Mouse (Mus musculus): Measurements from ENCODE around the gene Akap12. TPM values are rescaled to one million over a fixed set of nuclear protein-coding genes. Genes with fewer than 3 reads are reported as not detected.

The Akap12 gene
- total RNA-seq, 2 experiments from 2014 or later = 15.9 to 16.5 TPM

DNA sequence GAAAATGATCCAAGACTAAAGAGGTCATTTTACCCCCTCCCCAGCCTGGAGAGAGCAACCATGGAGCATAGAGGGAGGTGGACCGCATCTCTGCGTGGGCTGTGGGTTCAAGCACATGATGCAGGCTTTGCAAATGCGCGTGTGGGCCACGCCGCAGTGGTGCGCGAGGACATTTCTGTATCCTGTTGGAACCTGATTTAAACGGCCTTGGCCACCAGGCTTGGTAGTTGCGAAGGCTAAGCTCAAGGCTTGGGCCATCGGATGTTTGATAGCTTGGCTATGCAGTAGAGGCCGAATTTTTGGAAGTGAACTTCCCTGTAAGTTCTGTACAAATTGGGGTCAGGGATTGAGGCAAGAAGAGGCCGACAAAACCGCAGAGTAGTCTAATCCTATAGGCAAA, 81.4 kb downstream of the Akap12 start:
- DNase-seq (ENCODE audit: low spot score in 2 of 2) = no peak
- intact Hi-C loops (cut with DNase I) = no loop called here

DNA sequence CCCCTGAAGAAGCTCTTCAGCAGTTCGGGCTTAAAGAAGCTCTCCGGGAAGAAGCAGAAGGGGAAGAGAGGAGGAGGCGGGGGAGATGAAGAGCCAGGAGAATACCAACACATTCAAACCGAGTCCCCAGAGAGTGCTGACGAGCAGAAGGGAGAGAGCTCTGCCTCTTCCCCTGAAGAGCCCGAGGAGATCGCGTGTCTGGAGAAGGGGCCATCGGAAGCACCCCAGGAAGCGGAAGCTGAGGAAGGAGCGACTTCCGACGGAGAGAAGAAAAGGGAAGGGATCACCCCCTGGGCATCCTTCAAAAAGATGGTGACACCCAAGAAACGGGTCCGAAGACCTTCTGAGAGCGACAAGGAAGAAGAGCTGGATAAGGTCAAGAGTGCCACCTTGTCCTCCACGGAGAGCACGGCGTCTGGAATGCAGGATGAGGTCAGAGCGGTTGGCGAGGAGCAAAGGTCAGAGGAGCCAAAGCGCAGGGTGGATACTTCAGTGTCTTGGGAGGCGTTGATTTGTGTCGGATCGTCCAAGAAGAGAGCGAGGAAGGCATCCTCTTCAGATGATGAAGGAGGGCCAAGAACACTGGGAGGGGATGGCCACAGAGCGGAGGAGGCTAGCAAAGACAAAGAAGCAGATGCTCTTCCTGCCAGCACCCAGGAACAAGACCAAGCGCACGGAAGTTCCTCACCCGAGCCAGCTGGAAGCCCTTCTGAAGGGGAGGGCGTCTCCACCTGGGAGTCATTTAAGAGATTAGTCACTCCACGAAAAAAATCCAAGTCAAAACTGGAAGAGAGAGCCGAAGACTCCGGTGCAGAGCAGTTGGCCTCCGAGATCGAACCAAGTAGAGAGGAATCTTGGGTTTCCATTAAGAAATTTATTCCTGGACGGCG, 88.4 kb downstream of the Akap12 start:
- intact Hi-C loops (cut with DNase I) = no loop called here
- no peak for DNase-seq (ENCODE audit: low spot score in 2 of 2)

DNA sequence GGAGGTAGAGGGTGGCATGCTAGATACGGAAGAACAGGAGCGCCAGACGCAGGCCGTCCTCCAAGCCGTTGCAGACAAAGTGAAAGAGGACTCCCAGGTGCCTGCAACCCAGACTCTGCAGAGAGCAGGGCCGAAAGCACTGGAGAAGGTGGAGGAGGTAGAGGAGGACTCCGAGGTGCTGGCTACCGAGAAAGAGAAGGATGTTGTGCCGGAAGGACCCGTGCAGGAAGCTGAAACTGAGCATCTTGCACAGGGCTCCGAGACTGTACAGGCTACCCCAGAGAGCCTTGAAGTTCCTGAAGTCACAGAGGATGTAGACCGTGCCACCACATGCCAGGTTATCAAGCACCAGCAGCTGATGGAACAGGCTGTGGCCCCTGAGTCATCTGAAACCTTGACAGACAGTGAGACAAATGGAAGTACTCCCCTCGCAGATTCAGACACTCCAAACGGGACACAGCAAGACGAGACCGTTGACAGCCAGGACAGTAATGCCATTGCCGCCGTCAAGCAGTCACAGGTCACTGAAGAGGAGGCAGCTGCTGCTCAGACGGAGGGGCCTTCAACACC, 89.8 kb downstream of the Akap12 start:
- no peak for DNase-seq (ENCODE audit: low spot score in 2 of 2)
- intact Hi-C loops (cut with DNase I) = no loop called here

DNA sequence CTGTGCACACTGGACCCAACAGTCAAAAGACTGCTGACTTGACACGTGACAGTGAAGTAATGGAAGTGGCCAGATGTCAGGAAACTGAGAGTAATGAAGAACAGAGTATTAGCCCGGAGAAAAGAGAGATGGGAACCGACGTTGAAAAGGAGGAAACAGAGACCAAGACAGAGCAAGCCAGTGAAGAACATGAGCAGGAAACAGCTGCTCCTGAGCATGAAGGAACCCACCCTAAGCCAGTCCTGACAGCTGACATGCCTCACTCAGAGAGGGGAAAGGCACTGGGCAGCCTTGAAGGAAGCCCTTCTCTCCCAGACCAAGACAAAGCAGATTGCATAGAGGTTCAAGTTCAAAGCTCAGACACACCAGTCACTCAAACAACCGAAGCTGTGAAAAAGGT, 90.5 kb downstream of the Akap12 start:
- intact Hi-C loops (cut with DNase I) = no loop called here
- DNase-seq (ENCODE audit: low spot score in 2 of 2) = no peak

DNA sequence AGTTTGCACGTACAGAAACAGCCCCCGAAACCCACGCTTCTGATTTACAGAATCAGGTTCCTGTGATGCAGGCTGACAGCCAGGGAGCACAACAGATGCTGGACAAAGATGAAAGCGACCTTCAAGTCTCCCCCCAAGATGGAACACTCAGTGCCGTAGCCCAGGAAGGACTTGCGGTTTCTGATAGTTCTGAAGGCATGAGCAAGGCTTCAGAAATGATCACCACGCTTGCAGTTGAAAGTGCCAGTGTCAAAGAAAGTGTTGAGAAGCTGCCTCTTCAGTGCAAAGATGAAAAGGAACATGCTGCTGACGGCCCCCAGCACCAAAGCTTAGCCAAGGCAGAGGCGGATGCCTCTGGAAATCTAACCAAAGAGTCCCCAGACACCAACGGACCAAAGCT, 91.3 kb downstream of the Akap12 start:
- DNase-seq (ENCODE audit: low spot score in 2 of 2) = no peak
- intact Hi-C loops (cut with DNase I) = no loop called here

DNA sequence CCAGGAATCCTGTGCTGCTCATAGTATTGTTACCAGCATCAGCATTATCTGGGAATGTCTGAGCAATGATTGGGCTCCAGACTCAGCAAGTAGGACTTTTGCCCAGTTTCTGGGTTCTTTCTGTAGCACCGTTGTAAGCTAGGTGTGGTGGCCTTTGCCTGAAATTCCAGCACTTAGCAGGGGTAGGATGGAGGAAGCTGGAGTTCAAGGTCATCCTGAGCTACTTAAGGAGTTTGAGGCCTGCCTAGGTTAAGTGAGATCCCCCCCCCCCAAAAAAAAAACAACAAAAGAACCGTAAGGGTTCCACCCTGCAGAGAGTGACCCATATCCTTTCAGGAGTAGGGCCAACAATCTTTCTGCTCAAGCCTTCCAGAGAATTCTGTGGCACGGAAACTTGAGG, 98.4 kb downstream of the Akap12 start:
- intact Hi-C loops (cut with DNase I) = no loop called here
- no peak for DNase-seq (ENCODE audit: low spot score in 2 of 2)

DNA sequence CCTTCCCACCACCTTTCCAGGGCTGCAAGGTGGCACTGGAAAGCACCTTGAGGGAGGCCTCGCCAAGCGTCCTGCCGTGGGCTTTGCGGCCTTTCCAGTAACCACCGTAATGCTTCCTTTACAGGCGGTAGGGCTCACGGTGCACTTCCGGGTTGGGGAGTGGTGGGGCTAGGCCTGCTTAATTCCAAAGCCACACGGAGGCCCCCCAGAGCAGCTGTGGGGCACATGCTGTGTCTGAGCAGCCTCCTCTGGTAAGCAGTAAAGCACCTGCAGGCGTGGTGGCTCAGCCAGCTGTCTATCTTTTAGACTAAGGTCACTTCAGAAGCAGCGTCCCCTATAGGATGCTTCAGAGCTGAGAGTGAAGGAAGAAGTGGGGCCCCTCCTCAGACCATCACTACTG, 103.9 kb downstream of the Akap12 start:
- intact Hi-C loops (cut with DNase I) = no loop called here
- DNase-seq (ENCODE audit: low spot score in 2 of 2) = no peak

DNA sequence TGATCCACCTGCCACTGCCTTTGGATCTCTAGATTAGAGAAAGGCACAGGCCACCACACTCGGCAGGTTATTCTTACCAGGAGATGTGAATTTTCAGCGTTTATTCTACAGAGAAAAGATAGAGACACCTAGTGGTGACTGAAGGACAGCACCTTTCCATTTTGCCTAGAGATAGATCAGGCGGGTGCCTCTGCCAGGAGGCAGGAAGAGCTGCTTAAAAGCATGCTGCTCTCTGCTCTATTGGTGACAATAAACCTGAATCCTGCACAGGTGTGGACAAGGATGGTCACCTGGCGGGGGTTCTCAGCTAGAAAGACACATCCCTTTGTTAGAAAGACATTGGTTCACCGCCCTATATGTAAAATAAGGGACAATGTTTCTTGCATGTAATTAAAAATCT, 105.8 kb downstream of the Akap12 start:
- peak in 1 of 2 experiments; percentile 35 for DNase-seq (ENCODE audit: low spot score in 2 of 2)
- intact Hi-C loops (cut with DNase I) = no loop called here

DNA sequence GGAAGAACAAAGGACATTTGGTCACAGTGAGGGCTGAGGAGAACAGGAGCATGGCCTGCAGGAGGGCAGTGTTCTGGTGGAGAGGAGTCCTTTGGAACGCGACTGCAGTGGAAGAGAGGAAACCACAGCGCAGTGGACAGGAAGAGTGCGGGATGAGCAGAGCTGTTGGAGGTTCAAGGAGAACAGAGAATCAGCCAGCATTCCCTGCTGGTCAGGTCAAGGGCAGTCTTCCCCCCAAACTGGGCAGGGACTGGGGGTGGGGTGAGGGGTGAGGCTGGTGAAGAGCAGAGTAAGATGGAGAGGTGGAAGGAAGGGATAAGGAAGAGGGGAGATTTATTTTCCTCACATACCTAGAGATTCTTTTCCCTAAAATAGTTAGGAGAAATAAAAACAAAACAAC, 107.4 kb downstream of the Akap12 start:
- DNase-seq (ENCODE audit: low spot score in 2 of 2) = no peak
- intact Hi-C loops (cut with DNase I) = no loop called here

DNA sequence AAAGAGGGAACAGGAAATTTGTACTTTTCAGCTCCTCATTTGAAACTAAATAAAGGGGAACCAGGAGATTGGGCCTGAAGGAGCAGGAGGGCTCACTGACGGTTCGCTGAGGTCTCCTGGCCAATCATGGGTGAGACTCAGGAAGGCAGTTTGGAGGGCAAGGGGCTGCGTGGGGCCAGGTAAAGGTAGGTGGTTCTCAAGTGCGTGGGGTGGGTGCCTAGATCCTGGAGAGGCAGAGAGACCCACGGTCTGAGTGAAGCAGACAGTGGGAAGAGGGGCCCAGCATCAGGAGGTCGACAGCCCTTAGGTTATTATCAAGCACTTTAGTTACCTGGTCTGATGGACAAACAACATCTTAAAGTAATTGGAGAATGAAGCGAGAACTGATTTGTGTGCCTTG, 108.1 kb downstream of the Akap12 start:
- DNase-seq (ENCODE audit: low spot score in 2 of 2) = no peak
- intact Hi-C loops (cut with DNase I) = no loop called here

DNA sequence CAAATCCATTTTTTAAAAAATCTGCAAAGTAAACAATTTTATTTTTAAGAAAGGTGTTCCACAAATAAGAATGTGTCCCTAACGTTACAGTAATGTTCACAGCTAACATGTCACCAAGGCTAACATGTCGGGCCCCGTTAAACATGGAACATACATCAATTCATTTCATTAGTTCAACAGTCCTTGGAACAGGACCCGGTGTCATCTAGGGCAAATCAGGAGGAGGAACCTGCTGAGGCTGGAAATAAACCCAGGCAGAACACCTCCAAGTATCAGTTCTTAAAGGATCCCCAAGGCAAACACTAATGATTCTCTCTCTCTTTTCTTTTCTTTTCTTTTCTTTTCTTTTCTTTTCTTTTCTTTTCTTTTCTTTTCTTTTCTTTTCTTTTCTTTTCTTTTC, 108.6 kb downstream of the Akap12 start:
- DNase-seq (ENCODE audit: low spot score in 2 of 2) = no peak
- intact Hi-C loops (cut with DNase I) = no loop called here

DNA sequence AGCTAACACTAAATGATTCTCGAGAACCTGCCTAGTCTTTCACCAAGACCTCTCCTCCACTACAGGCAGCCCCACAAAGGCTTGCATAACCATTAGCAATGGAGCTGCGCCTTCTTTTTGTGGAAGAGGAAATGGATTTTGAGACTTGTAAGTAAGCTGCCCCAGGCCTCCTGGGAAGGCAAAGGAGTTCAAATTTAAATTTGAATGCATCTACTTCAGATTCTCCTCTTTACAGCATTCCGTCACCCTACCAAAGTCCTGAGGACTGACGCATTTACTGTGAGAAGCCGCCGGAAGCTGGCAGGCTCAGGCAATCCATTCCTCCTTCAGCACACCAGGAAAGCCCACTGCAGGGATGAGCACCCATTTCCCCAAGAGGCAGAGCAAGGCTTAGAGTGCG, 109.1 kb downstream of the Akap12 start:
- intact Hi-C loops (cut with DNase I) = no loop called here
- DNase-seq (ENCODE audit: low spot score in 2 of 2) = no peak

DNA sequence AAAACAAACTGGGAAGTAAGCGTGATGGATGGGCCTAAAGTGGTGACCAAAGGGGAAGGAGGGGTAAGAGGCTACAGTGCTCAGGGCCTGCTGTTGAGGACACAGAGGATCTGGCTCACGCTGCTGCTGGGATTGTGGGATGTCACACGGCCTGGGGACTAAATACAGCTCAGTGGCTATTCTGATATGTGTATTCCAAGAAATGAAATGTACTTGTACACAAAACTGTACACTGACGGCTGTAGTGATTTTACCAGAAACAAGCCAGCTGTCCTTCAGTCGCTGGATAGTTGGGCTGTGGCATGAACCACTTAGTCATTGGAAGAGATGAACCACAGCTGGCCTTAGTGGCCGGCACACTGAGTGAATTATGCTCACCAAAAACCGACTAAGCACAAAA, 110.3 kb downstream of the Akap12 start:
- DNase-seq (ENCODE audit: low spot score in 2 of 2) = no peak

DNA sequence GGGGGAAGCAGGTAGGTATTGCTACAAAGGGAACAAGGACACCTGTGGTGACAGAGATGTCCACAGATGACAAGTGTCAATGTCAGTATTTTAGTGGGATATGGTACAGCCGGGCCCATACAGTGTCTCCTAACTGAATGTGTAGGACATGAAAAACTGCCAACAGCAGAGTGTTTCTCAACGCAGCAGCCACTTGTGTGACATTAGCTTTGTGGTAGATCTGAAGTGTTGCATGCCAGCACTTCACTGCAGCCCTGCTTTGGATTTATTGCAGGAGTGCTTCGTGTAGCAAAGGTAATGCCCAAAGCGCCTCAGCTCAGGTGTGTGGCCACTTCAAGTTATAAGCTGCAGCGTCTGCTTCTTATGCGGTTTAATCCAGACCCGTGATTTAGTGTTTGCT, 110.8 kb downstream of the Akap12 start:
- DNase-seq (ENCODE audit: low spot score in 2 of 2) = no peak
- intact Hi-C loops (cut with DNase I) = no loop called here

More for the DNA sequence above, 110.3 kb downstream of the Akap12 start:
- intact Hi-C loops (cut with DNase I) = no loop called here

DNA sequence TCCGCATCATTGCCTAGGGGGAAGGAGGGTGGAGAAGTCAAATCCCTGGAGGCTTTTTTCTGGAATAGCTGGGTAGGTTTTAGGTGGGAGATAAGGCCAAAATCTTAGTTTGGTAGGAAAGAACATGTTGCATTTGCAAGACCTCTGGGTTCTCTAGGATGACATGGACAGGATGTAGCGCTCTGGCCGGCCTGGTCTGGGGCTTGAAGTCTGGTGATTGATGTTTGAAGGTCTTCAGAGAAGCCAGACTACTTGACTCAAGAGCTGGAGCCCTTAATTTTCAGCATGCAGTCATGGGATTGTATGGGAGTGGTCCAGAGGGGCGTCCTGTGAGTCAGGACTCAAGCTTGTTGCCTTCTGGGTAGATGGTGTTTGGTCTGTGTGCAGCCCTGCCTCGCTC, 114.6 kb downstream of the Akap12 start:
- intact Hi-C loops (cut with DNase I) = no loop called here

DNA sequence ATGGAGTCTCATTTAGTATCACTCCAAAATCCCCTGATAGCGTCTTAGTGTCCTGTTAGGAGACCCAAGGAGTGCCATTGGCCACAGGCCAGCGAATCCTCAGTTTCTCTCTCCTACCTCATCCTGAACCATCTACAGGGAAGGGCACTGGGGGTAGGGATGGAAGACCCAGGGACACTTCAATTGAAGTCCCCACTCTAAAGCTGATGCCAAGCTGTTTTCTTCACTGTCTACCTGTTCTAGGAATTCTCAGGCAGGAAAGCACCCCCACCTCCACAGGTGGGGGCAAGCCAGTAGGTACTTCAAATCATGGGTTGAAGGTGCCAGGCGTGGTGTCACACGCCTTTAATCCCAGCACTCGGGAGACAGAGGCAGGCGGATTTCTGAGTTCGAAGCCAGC, 118.1 kb downstream of the Akap12 start:
- intact Hi-C loops (cut with DNase I) = no loop called here
- DNase-seq (ENCODE audit: low spot score in 2 of 2) = no peak

More for the DNA sequence above, 114.6 kb downstream of the Akap12 start:
- DNase-seq (ENCODE audit: low spot score in 2 of 2) = no peak

DNA sequence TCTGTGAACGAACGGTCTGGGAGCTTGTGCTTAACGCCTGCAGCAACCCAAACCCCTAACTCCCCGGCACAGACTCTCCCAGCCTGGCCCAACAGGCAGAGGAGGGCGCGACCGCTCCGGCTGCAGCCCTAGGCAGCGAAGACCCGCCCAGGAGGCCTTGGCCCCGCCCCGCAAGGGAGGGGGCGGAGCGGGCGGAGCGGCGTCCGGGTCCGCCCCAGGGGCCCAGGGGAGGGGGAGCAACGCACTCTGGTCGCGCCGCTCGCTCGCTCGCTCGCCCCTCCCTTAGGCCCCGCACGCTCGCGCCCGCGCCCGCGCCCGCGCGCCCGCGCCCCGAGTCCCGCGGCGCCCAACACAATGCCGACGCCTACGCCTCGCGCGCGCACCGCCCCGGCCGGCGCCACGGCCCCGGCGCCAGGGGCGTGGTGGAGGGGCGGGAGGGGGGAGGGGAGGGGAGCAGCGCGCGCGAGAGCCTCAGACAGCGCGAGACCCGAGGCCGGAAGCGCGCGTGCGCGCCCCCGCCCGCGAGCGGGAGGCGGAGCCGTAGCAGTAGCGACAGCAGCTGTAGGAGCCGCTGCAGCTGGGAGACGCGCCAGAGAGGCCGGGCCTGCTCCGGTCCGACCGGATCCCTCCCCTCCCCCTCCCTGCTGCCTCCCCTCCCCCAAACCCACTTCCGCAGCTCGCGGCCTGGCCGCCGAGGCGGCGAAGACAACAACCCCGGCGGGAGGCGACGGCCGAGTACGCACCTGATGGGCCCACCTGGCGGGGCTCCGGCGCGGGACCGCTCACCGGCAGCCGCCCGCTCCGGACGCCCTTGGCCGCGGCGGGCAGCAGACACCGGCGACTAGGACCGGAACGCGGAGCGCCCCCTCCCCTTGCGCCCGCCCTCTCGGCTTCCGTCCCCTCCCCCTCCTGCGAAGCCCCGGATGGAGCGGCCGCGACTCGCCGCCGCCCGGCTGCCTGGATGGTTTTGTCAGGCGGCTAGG, 120.7 kb downstream of the Akap12 start:
- DNase-seq (ENCODE audit: low spot score in 2 of 2) = peak; percentile 92 to 95
- intact Hi-C loops (cut with DNase I) = loop anchor here (5.0 kb wide), 1 partner anchor 45 kb away; the partner anchor contains the start of genes Armt1 and Rmnd1

DNA sequence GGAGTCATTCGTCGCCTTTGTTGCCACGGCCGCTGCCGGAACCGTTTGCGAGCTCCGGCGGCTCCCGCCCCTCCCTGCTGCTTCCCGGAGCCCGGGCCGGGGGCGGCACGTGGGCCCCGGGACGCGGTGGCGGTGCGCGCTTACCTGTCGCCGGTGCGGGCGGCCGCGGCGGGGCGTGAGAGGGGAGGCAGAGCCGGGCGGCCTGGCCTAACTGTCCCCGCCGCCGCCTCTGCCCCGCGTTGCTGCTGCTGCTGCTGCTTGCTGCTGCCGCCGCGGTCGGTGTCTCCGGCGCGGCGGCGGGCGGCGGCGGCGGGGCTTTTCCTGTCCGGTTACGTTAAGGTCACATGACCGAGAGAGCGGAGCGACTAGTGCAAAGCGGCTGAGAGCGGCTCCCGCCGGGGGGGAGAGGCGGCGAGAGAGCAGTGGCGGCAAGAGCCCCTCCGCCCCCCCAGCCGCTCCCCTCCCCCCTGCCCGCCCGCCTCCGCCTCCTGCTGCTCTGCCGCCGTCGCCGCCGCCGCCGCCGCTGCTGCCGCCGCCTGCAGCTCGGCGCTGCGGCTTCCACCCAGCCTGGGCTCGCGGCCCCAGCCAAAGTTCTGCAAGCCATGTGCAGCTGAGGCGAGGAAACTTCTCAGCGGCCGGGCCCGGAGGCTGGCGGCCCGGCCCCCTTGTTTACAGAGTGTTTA, 121.7 kb downstream of the Akap12 start, which contains the start of gene Zbtb2:
Gene Zbtb2, minus strand, starts transcription at position 408 of the 683 bp plus-strand sequence.
- intact Hi-C loops (cut with DNase I) = loop anchor here (5.0 kb wide), 1 partner anchor 44 kb away; the partner anchor contains the start of genes Armt1 and Rmnd1
- peak; percentile 59 to 72 for DNase-seq (ENCODE audit: low spot score in 2 of 2)

DNA sequence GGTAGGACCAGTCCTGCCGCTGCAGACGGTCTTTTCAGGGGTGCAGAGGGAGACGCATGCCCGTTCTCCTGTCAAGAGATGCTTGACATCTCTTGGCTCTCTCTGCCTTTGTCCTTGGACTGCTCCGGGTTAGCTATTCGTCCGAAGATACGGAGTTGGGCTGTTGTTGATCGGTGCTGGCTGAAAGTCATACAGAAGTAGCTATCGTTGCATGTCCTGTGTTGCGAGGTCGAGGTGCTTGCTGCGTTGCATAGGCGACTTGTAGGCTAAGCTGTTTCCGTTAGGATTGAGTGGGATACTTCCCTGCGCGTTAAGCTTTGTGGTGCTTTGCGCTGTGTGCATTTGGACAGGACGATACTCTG, 122.2 kb downstream of the Akap12 start:
- peak in 1 of 2 experiments; percentile 24 for DNase-seq (ENCODE audit: low spot score in 2 of 2)
- intact Hi-C loops (cut with DNase I) = loop anchor here (5.0 kb wide), 1 partner anchor 44 kb away; the partner anchor contains the start of genes Armt1 and Rmnd1
